Mouse (Mus musculus): ENCODE results near the gene Tnk2.

DNA sequence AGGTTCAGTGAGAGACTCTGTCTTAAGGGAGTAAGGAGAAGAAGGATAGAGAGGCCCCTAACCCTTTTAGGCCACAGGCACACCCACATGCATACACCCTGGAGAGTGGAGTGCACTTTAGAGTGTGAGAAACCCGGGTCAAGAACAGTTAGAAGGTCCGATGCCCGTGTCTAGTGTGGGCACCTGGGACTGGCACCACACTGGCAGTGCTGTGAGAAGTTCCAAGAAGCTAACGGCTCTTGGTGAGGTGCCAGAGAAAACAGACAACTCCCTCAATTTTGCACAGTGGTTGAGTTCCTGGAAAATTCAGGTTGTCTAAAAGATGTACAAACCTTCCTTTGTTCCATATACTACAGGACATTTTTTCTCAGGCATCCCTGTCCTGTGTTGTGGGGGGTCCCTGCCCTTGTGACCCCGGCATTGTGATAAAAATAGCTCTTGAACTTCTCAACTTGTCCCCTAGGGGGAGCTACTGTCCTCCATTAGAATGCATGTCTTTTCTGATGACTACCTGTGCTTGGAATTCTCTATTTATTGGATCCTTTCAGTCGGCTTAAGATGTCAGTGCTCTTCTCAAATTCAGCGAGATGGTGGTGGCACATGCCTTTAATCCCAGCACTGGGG lies 53.3 kb downstream of the Tnk2 start:
- TF ChIP-seq POLR2A (IDR thresholded peaks at IDR 0.05; ENCODE audit: borderline replicate concordance, low read depth, low read length) (no peak), CTCF (IDR thresholded peaks at IDR 0.05; ENCODE audit: low read depth, low read length) (peak; percentile 90)
